Mouse (Mus musculus) gastrocnemius, adult 8-10 months (tissue): Measurements from ENCODE around the gene Tlr3. TPM values are rescaled to one million over a fixed set of nuclear protein-coding genes. Genes with fewer than 3 reads are reported as not detected.

ENCODE experiments used
- DNase-seq, 2 experiments: peaks; one replicate each; pipeline ENCODE4 v3.0.0; 2022; ENCODE audit warnings: low spot score in 2 of 2
- total RNA-seq, 4 experiments: library from RNA; stranded (reverse); gene quantifications; 2 replicates each; pipeline ENCODE4 v1.2.4; 2022

Tlr3 gene
- total RNA-seq, 4 experiments from 2014 or later: 0.68 to 1.3 (median 0.91) TPM

DNA sequence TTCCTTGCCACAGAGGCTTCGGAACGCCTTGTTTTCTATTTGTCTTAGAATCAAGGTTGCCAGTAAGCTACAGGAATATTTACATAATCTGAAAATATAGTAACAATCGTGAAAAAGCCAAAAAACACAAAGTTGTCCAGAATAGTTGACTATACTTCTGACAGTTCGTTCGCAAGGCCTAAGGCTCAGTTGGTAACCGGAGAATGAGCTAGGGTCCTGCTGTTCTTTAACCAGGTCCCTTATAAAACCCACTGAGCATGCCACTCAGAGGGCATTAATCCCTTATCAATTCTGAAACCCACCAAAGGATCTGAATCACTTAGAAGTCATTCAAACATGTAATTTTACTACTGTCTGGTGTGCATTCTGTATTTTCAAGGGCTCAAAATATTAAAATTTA lies 55.1 kb downstream of the Tlr3 start:
- no peak for DNase-seq

Other genes starting within 250 kb of the Tlr3 start
- gene F11, start 149.0 kb downstream of the Tlr3 start, total RNA-seq: not detected
- under 1 TPM in 1 of 4 experiments, not detected in 3; 0.05 TPM for gene Klkb1, start 116.2 kb downstream of the Tlr3 start, total RNA-seq
- not detected for gene Gm45753, start 102.6 kb downstream of the Tlr3 start, total RNA-seq
- gene Cyp4v3, start 77.9 kb downstream of the Tlr3 start, total RNA-seq: 1 to 10 TPM in 2 of 4 experiments, under 1 TPM in 2; 0.44 to 1.2 (median 0.85) TPM
- gene Fam149a, start 28.8 kb downstream of the Tlr3 start, total RNA-seq: 1 to 10 TPM; 1.3 to 2.0 (median 1.6) TPM
- gene Sorbs2, start 96.7 kb upstream of the Tlr3 start, total RNA-seq: 100 to 1,000 TPM in 1 of 4 experiments, 10 to 100 TPM in 3; 60.0 to 116 (median 75.8) TPM